Mouse (Mus musculus) lung, postnatal 0 days (tissue): ENCODE results near the gene Fuca2.

Source experiments
- CTCF ChIP-seq: IDR thresholded peaks from 2 replicates; pipeline ENCODE4 v1.5.1; 2016; ENCODE audit warnings: antibody characterized with exemption, mild to moderate bottlenecking
- EP300 ChIP-seq: IDR thresholded peaks from 2 replicates; pipeline ENCODE4 v1.6.1; 2016; ENCODE audit warnings: antibody characterized with exemption, mild to moderate bottlenecking, control low read depth

DNA sequence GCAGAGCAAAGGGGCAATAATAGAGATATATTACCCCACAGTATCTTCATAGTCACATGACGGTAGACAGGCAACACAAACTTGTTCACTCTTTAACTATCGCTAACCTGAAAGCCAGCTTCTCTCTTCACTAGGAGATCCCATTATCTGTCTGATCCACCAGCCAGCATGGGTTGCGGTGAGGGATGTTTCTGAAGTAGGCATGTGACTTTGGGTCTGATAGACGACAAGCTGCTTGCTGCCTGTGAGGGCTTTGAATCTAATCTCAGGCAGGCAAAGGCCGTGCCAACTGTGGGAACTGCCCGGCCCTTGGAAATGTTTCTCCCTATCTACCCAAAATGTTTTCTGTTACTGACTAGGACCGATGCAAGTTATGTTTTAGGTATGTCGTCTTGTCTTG, 3.0 kb downstream of the Fuca2 start:
- TF ChIP-seq CTCF, result no peak
- TF ChIP-seq EP300, result no peak
